In the genomic region with DNA sequence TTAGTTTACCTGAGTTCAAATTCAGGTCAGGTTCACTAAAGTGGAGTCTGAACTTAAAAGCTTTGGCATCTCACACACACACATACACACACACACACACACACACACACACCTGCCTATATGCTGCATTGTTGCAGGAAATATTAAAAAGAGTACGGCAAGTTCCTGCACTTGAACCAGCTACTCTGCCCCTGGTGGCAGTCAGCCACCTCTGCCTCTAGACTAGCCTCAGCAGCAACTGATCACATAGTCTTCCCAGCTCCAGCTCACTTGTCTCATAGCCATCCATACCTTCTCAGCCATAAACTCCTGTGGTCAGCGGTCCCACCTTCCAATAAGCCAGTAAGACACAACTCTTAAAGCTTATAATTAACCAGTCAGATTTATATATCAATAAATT, we compare ENCODE assay signal across 18 mouse cellular contexts. TPM values are rescaled to one million over a fixed set of nuclear protein-coding genes. Genes with fewer than 3 reads are reported as not detected.
DNase-seq lines count a peak whose midpoint lies in the region; ATAC-seq and TF ChIP-seq lines count a peak whose summit lies in the region.
"Had no signal": no experiment of that assay in that cellular context is flagged by ENCODE, and none has a peak within 500 bp of the region (broad histone marks: within the 10 kb centered on the region; RNA-seq: fewer than 3 reads in every experiment).

No protein-coding gene starts in this region.

- H3K9ac ChIP-seq in ES-Bruce4 (ENCODE audit: low read depth, poor library complexity, severe bottlenecking), result no peak overlapping the region
- H3K9ac ChIP-seq: heart, embryonic 13.5 days; midbrain, embryonic 12.5 days had no signal

- no peak overlapping the region for H3K27ac ChIP-seq in layer of hippocampus, adult 2 months
- no peak overlapping the region for H3K27ac ChIP-seq in ES-Bruce4 (ENCODE audit: insufficient read depth, low read length)
- H3K27ac ChIP-seq: embryonic facial prominence, embryonic 10.5 days; heart, embryonic 13.5 days; hindbrain, embryonic 10.5 days; midbrain, embryonic 12.5 days had no signal

- H3K9me3 ChIP-seq in ES-Bruce4 (replicated peaks; ENCODE audit: control insufficient read depth, insufficient read depth, low read length, poor library complexity, severe bottlenecking), result no peaks in the 10 kb centered on the region
- H3K9me3 ChIP-seq: embryonic facial prominence, embryonic 10.5 days; heart, embryonic 13.5 days; hindbrain, embryonic 10.5 days; midbrain, embryonic 12.5 days had no signal

- DNase-seq in layer of hippocampus, adult 2 months (ENCODE audit: low spot score in 2 of 2), result no peak
- DNase-seq in layer of hippocampus, adult 11-12 months (ENCODE audit: low spot score), result no peak
- peak; percentile 13 for DNase-seq in thymus, postnatal 0 days (ENCODE audit: low spot score)
- DNase-seq in thymus, adult 18-20 months, result no peak
- DNase-seq in spleen, postnatal 10 days (ENCODE audit: low spot score in 2 of 2), result no peak
- no peak for DNase-seq in adrenal gland, postnatal 4 days (ENCODE audit: low spot score in 2 of 2)
- DNase-seq: cerebellum, postnatal 36 days; kidney, adult 2 months; left cerebral cortex, postnatal 4 days; lung, postnatal 36 days; right cerebral cortex, postnatal 14 days had no signal

- TF ChIP-seq CTCF in layer of hippocampus, adult 2 months (conservative IDR thresholded peaks at IDR 0.05), result peak; percentile 28
- TF ChIP-seq CTCF in ES-Bruce4 (IDR thresholded peaks at IDR 0.05; ENCODE audit: low read depth, low read length), result peak; percentile 17

- no peak overlapping the region for H3K4me3 ChIP-seq in layer of hippocampus, adult 2 months
- no peak overlapping the region for H3K4me3 ChIP-seq in ES-Bruce4 (ENCODE audit: low read depth, low read length)
- H3K4me3 ChIP-seq: embryonic facial prominence, embryonic 10.5 days; heart, embryonic 13.5 days; hindbrain, embryonic 10.5 days; midbrain, embryonic 12.5 days had no signal

- H3K4me1 ChIP-seq in ES-Bruce4 (ENCODE audit: control insufficient read depth, insufficient read depth, low read length), result no peaks in the 10 kb centered on the region
- H3K4me1 ChIP-seq: hindbrain, embryonic 10.5 days; midbrain, embryonic 12.5 days had no signal

- TF ChIP-seq EP300 in ES-Bruce4 (IDR thresholded peaks at IDR 0.05; ENCODE audit: insufficient read depth, low read depth, low read length), result no peak

- H3K27me3 ChIP-seq in ES-Bruce4 (ENCODE audit: control insufficient read depth, insufficient read depth, low read length, poor library complexity, severe bottlenecking), result no peaks in the 10 kb centered on the region
- H3K27me3 ChIP-seq: heart, embryonic 13.5 days; midbrain, embryonic 12.5 days had no signal

- H3K36me3 ChIP-seq in ES-Bruce4 (ENCODE audit: control insufficient read depth, insufficient read depth, low read length, poor library complexity, severe bottlenecking), result no peaks in the 10 kb centered on the region
- H3K36me3 ChIP-seq: hindbrain, embryonic 10.5 days; midbrain, embryonic 12.5 days had no signal

- ATAC-seq in megakaryocyte progenitor cell, adult 5-6 weeks (replicated peaks; ENCODE audit: poor library complexity), result peak; percentile 46; the same call in 1 of the 2 replicates
- ATAC-seq: forebrain, embryonic 14.5 days had no signal

- TF ChIP-seq POLR2A in ES-Bruce4 (IDR thresholded peaks at IDR 0.05; ENCODE audit: insufficient read depth, low read length), result no peak

RNA-seq across cellular contexts. Expression of gene Lama4, which starts 37.2 kb away (rescaled TPM):
- total RNA-seq in layer of hippocampus, adult 2 months (2021), result 1 to 10 TPM; 3.6 to 3.9 TPM
- polyA plus RNA-seq in thymus, postnatal 0 days (2015; fragmentation: Nextera tagmentation; extraction: Ambion mirVana), result 7.5 and 7.8 TPM in 2 replicates
- polyA plus RNA-seq in ES-Bruce4 (2011; ENCODE audit: insufficient read depth, insufficient read length, low read depth, missing spikeins), result 1.7 and 1.9 TPM in 2 replicates
- total RNA-seq in megakaryocyte progenitor cell, adult 5-6 weeks (2015), result not detected in 2 replicates
- not detected in 2 replicates for total RNA-seq in megakaryocyte progenitor cell, adult 5-6 weeks (2017)
- total RNA-seq in adrenal gland, postnatal 4 days (2021), result 100 to 1,000 TPM; 115 to 122 TPM

Comparison
In these comparisons a context has a peak if more than half of its experiments do, and no peak if none do; other contexts are left out.
1. RNA of gene Lama4, which starts 37.2 kb away (total RNA-seq): 115 to 122 TPM in adrenal gland, postnatal 4 days; 3.6 to 3.9 TPM in layer of hippocampus, adult 2 months and not detected in megakaryocyte progenitor cell, adult 5-6 weeks; every median in the first group is over 10 times any median in the second.